Mouse (Mus musculus) small intestine, adult 2 months (tissue): ENCODE results near the gene Map6d1. TPM values are rescaled to one million over a fixed set of nuclear protein-coding genes. Genes with fewer than 3 reads are reported as not detected.

ENCODE experiments used
- H3K27ac ChIP-seq: fragments of 200-500 bp; 2 replicates; pipeline ENCODE4 v1.5.1; 2012; ENCODE audit warnings: low read depth, low read length, control low read depth, inconsistent platforms; ENCODE audit not compliant: insufficient read depth
- H3K27me3 ChIP-seq: fragments of 200-500 bp; 2 replicates; pipeline ENCODE4 v1.6.1; 2012; ENCODE audit warnings: mild to moderate bottlenecking, moderate library complexity, low read length, inconsistent platforms; ENCODE audit not compliant: control insufficient read depth, insufficient read depth
- H3K36me3 ChIP-seq: fragments of 200-500 bp; 2 replicates; pipeline ENCODE4 v1.6.1; 2012; ENCODE audit warnings: mild to moderate bottlenecking, low read length, control low read depth, inconsistent platforms; ENCODE audit not compliant: control insufficient read depth, insufficient read depth
- H3K4me1 ChIP-seq: fragments of 200-500 bp; 2 replicates; pipeline ENCODE4 v1.6.1; 2012; ENCODE audit warnings: low read length, inconsistent platforms, mixed read lengths; ENCODE audit not compliant: control insufficient read depth, insufficient read depth, insufficient read length
- H3K4me3 ChIP-seq: fragments of 200-500 bp; 2 replicates; pipeline ENCODE4 v1.5.1; 2012; ENCODE audit warnings: low read depth, mild to moderate bottlenecking, control low read depth, inconsistent platforms, low read length, moderate library complexity
- CTCF ChIP-seq: fragments of 200-500 bp; IDR thresholded peaks from 2 replicates; pipeline ENCODE4 v1.5.1; 2012; ENCODE audit warnings: low read depth, mild to moderate bottlenecking, control low read depth, inconsistent platforms, low read length, moderate library complexity, mixed read lengths; ENCODE audit not compliant: insufficient replicate concordance, insufficient read length; ENCODE audit errors: extremely low read depth
- POLR2A ChIP-seq: fragments of 200-500 bp; IDR thresholded peaks from 2 replicates; pipeline ENCODE4 v1.6.1; 2012; ENCODE audit warnings: low read depth, mild to moderate bottlenecking, control low read depth, inconsistent platforms, low read length, moderate library complexity
- WGBS: fragments of 180-500 bp; shearing (Covaris S2); methylation state at CpG from one replicate; pipeline ENCODE4 v1.1.7; 2018; 5-methylcytosine and 5-hydroxymethylcytosine counted together
- polyA plus RNA-seq: library from polyadenylated mRNA; depleted of rRNA; stranded (reverse); fragments of >200 nt; gene quantifications from 2 replicates; pipeline ENCODE4 v1.2.3, GENCODE M21; 2012

Gene Map6d1
- polyA plus RNA-seq, 1 experiment: 0.05 TPM

DNA sequence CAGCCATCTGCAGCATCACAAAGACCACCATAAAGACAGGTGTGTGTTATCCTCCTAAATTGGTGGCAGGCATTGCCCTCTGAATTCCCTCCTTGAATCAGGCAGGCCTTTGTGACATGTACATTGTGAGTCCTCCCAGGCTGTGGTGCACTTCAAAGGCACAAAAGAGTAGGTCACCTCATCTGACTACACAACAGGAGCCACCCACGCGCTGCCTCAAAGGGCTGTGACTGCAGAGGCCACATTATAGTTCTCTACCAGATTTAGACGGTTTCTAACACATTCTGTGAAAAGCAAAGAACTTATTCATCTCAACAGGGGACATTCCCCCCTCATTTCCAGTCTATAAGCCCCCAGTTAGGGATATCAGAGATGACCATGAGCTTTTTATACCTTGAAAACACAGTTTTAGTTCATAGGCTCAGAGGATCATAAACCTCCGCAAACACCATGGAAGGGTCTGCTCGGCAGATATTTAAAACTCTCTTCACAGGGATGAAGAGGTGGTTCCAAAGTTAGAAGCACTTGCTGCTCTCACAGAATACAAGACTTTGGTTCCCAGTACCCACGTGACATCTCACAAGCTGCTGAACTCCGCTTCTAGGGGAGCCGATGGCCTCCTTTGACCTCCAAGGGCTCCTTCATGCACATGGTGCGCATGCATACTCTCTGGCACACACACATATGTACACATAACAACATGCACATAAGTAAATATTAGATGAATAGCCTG, 7.5 kb upstream of the Map6d1 start:
- H3K36me3 ChIP-seq: no peaks in the 10 kb centered on the region
- no peak overlapping the region for H3K4me3 ChIP-seq
- no peak overlapping the region for H3K27ac ChIP-seq
- no peaks in the 10 kb centered on the region for H3K4me1 ChIP-seq
- 85% methylated on average over 9 of the region's 9 CpGs for WGBS
- TF ChIP-seq POLR2A: no peak
- no peak for TF ChIP-seq CTCF
- no peaks in the 10 kb centered on the region for H3K27me3 ChIP-seq

DNA sequence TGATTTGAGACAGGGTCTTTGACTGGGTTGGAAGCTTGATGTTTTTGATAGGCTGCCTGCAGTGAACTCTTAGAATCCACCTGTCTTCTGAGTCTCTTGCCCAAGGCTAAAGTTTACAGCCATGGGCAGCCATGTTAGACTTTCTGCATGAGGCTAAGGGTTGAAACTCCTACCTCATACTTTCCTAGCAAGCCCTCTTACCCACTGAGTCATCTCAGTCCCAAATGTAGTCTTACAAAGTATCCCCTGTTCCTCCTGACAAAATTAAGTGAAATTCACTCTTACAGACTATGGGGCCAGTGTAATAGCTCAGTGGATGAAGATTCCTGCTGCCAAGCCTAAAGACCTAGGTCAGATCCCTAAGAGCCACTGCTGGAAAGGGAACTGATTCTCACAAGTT, 5.9 kb upstream of the Map6d1 start:
- Histone ChIP-seq H3K27me3 (no peaks in the 10 kb centered on the region), H3K4me1 (no peaks in the 10 kb centered on the region), H3K4me3 (no peak overlapping the region), H3K36me3 (no peaks in the 10 kb centered on the region), H3K27ac (no peak overlapping the region)
- TF ChIP-seq POLR2A: no peak
- TF ChIP-seq CTCF: no peak

DNA sequence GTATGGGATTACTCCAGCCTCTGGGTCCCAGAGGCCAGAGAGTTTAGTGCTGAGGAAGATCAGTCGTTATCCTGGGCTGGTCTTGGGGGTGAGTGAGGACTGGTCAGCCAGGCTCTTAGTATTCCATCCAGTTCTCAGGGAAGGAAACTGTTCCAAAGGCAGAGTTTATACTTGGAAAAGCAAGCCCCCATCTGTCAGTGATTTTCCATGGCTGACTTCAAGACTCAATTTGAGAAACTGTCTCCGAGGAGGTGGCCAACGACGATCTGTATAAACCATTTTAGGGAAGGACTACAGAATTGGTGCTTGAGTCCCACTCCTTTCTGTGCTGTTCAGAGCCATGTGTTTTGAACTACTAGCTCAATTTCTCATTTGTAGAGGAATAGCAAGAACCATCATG, 2.5 kb downstream of the Map6d1 start:
- Histone ChIP-seq H3K27me3 (peaks cover 13% of the 10 kb centered on the region), H3K4me1 (no peaks in the 10 kb centered on the region; the same call in 1 of the 2 replicates), H3K27ac (no peak overlapping the region), H3K4me3 (no peak overlapping the region), H3K36me3 (no peaks in the 10 kb centered on the region)
- 85% methylated on average over 4 of the region's 4 CpGs for WGBS
- TF ChIP-seq POLR2A: no peak
- no peak for TF ChIP-seq CTCF

DNA sequence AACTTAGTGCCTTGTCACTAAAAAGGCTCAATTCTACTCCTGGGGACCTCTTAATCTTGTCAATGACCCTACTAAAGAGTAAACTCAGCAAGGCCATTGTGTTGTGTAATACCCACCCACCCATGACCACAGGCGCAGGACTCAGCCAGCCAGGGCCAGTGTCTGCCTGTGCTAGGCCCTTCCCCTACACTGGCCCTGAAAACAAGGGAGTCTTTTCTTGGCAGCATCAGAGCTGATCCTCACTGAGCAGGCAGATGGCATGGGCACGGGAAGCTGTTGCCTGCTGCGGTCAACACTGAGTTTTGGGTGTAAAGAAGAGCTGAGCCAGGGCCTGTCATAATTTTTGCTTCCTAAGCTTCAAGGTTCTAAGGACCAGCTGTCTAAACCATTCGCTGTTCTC, 3.7 kb downstream of the Map6d1 start:
- Histone ChIP-seq H3K36me3 (no peaks in the 10 kb centered on the region), H3K27ac (no peak overlapping the region), H3K27me3 (peaks cover 13% of the 10 kb centered on the region), H3K4me3 (no peak overlapping the region), H3K4me1 (no peaks in the 10 kb centered on the region; the same call in 1 of the 2 replicates)
- TF ChIP-seq POLR2A: no peak
- no peak for TF ChIP-seq CTCF
- 77% methylated on average over 4 of the region's 4 CpGs for WGBS

DNA sequence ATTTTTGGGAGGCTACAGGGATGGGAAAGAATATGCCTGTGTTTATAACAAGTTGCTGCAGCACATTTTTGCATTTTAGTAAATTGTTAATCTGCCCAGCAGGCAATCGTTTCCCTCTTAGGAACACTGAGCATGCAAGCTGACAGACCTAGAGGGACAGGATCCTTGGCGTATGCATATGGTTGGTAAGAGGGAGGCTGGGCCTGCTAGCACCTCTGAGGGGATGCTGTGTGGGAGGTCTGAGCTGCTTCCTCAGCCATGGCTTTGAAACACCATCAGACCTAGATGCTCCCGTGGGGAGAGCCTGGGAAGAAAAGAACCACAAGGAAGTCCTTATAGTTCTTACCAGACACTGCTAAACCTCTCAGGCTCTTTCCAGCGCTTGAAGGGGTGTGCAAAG, 6.8 kb downstream of the Map6d1 start:
- peaks cover 18% of the 10 kb centered on the region for H3K36me3 ChIP-seq
- H3K4me1 ChIP-seq: no peaks in the 10 kb centered on the region
- H3K27me3 ChIP-seq: no peaks in the 10 kb centered on the region
- TF ChIP-seq CTCF (no peak), POLR2A (no peak)
- H3K27ac ChIP-seq: no peak overlapping the region
- no peak overlapping the region for H3K4me3 ChIP-seq
- whole genome bisulfite sequencing: 69% methylated on average over 4 of the region's 4 CpGs

DNA sequence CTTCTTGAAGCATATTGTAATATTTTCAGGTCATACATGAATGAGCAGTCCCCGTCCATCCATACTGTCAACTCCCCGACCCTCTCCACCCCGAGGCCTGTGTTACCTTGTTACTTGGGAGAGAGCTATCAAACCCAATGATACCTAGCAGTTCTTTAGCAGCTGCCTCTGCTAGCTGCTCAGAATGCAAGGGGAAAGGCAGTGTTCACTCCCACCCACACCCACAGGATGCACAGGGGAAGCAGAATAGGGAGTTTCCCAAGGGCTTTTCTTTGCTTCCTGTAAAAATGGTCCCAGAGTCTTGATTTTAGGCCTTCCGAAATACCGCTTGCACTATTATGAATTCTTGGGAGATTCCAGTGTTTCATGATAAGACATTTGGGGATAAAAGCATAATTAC, 13.0 kb downstream of the Map6d1 start:
- H3K27ac ChIP-seq: no peak overlapping the region
- peaks cover 36% of the 10 kb centered on the region for H3K36me3 ChIP-seq

DNA sequence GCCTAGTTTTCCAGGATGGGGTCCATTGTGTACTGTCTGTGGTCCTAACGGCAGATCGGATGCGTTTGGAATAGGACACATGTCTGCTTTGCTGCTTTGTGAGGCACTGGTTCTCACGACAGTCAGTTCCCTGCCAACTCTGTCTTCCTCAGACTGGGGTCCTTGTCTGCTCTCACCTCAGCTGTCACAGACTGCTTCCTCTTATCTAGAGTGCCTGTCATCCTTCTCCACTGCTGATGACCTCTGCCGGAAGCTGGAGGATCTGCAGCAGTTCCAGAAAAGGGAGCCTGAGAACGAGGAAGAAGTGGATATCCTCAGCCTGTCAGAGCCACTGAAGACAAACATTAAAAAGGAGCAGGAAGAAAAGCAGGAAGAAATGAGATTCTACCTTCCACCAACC, 13.7 kb downstream of the Map6d1 start:
- WGBS: 71% methylated on average over 6 of the region's 6 CpGs
- Histone ChIP-seq H3K36me3 (peaks cover 41% of the 10 kb centered on the region), H3K27me3 (no peaks in the 10 kb centered on the region), H3K27ac (no peak overlapping the region), H3K4me1 (no peaks in the 10 kb centered on the region), H3K4me3 (no peak overlapping the region)
- TF ChIP-seq CTCF (no peak), POLR2A (no peak)

More for the DNA sequence above, 13.0 kb downstream of the Map6d1 start:
- Histone ChIP-seq H3K27me3 (no peaks in the 10 kb centered on the region), H3K4me3 (no peak overlapping the region), H3K4me1 (no peaks in the 10 kb centered on the region)
- TF ChIP-seq CTCF: no peak
- TF ChIP-seq POLR2A: no peak
- 94% methylated on average over 5 of the region's 5 CpGs for WGBS
